Mouse (Mus musculus) kidney, embryonic 14.5 days (tissue): ENCODE measurements around the gene Rtl8a. TPM values are rescaled to one million over a fixed set of nuclear protein-coding genes. Genes with fewer than 3 reads are reported as not detected.
"Not testable (repeated sequence)": the region's sequence is repeated elsewhere in the genome, so short reads cannot be mapped to it uniquely, and the experiment has no call there.

Source experiments
- ATAC-seq: fragments of 200-750 bp; cut with Nextera tagmentation; 2 replicates; pipeline ENCODE4 v1.8.0; 2017; ENCODE audit warnings: moderate number of reproducible peaks, mild to moderate bottlenecking, moderate TSS enrichment, moderate library complexity; ENCODE audit not compliant: low FRiP score, low TSS enrichment
- H3K27ac ChIP-seq: fragments of 300-500 bp; sonication (generic); 2 replicates; pipeline ENCODE4 v1.5.1; 2014; ENCODE audit warnings: low read depth, mild to moderate bottlenecking, low read length, moderate library complexity, mixed read lengths
- H3K27me3 ChIP-seq: fragments of 300-500 bp; sonication (generic); 2 replicates; pipeline ENCODE4 v1.6.1; 2014; ENCODE audit warnings: mild to moderate bottlenecking, low read length; ENCODE audit not compliant: control insufficient read depth, insufficient read depth
- H3K36me3 ChIP-seq: fragments of 300-500 bp; sonication (generic); 2 replicates; pipeline ENCODE4 v1.6.1; 2014; ENCODE audit warnings: low read length, mixed read lengths; ENCODE audit not compliant: control insufficient read depth, insufficient read depth
- H3K4me1 ChIP-seq: fragments of 300-500 bp; sonication (generic); 2 replicates; pipeline ENCODE4 v1.6.1; 2014; ENCODE audit warnings: low read length, mixed read lengths; ENCODE audit not compliant: control insufficient read depth, insufficient read depth
- H3K4me2 ChIP-seq: fragments of 300-500 bp; sonication (generic); replicated peaks from 2 replicates; pipeline ENCODE4 v1.6.1; 2014; ENCODE audit warnings: low read depth, mild to moderate bottlenecking, low read length
- H3K4me3 ChIP-seq: fragments of 300-500 bp; sonication (generic); 2 replicates; pipeline ENCODE4 v1.5.1; 2014; ENCODE audit warnings: mild to moderate bottlenecking, low read length
- H3K9ac ChIP-seq: fragments of 300-500 bp; sonication (generic); 2 replicates; pipeline ENCODE4 v1.6.1; 2014; ENCODE audit warnings: low read depth, mild to moderate bottlenecking, low read length, moderate library complexity
- H3K9me3 ChIP-seq: fragments of 300-500 bp; sonication (generic); 2 replicates; pipeline ENCODE4 v1.6.1; 2016; ENCODE audit warnings: low read length; ENCODE audit not compliant: control insufficient read depth
- WGBS: fragments of 180-500 bp; shearing (Covaris S2); extraction: QIAGEN DNeasy Blood & Tissue Kit; methylation state at CpG from one replicate; pipeline ENCODE4 v1.1.7; 2014; 5-methylcytosine and 5-hydroxymethylcytosine counted together
- polyA plus RNA-seq: library from polyadenylated mRNA; unstranded; fragments of >200 nt; fragmentation: Nextera tagmentation; extraction: Ambion mirVana; gene quantifications from 2 replicates; pipeline ENCODE4 v1.2.1, GENCODE M21; 2014

The Rtl8a gene
- polyA plus RNA-seq, 1 experiment from 2014 or later = 73.2 TPM

- not testable (repeated sequence) for H3K9me3 ChIP-seq, H3K4me1 ChIP-seq, ATAC-seq, H3K27ac ChIP-seq, H3K4me3 ChIP-seq, H3K27me3 ChIP-seq, H3K4me2 ChIP-seq, H3K36me3 ChIP-seq, H3K9ac ChIP-seq
- 24% methylated on average over 1 of the region's 1 CpGs for WGBS
These were observed 37.3 kb downstream of the Rtl8a start for GRCm38 (mm10) chrX:53606176-53606575.

DNA sequence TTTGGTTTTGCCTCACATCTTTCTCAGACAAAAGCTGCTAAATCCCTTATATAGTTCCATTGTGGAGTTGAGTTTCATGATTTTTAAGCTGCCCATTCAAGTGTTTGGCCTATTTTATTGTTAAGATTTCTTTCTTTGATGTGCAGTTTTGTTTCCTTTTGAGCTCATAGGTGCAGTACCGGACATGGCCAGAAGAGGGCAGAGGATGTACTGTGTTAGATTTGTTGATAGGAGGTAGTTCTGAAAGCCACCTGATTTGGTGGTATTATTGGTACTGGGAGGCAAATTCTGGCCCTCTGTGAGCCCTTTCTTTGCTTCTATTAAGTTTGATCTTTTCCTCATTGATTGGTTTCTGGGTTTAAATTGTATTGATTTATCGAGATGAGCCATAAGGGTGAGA is 43.5 kb downstream of the Rtl8a start:
- H3K4me1 ChIP-seq, H3K4me3 ChIP-seq, H3K36me3 ChIP-seq, H3K9me3 ChIP-seq, H3K27ac ChIP-seq, ATAC-seq, H3K9ac ChIP-seq, H3K4me2 ChIP-seq, H3K27me3 ChIP-seq: not testable (repeated sequence)
- WGBS = 15% methylated on average over 1 of the region's 2 CpGs

Other genes starting within 250 kb of the Rtl8a start
- gene Etd, start 208.8 kb downstream of the Rtl8a start, polyA plus RNA-seq = not detected in 2 replicates
- gene Rtl8c, start 35.6 kb downstream of the Rtl8a start, polyA plus RNA-seq = 58.7 and 71.4 TPM in 2 replicates
- gene Gm14597, start 34.7 kb downstream of the Rtl8a start, polyA plus RNA-seq = not detected in 2 replicates
- 58.9 and 71.0 TPM in 2 replicates for gene Rtl8b, start 26.7 kb upstream of the Rtl8a start, polyA plus RNA-seq
- 0.80 and 1.4 TPM in 2 replicates for gene 4930502E18Rik, start 81.1 kb upstream of the Rtl8a start, polyA plus RNA-seq
- not detected in 2 replicates for gene 1700013H16Rik, start 114.1 kb upstream of the Rtl8a start, polyA plus RNA-seq
- 0.15 TPM in 1 of 2 replicates, not detected in the other for gene Zfp36l3, start 132.7 kb upstream of the Rtl8a start, polyA plus RNA-seq
- gene Xlr, start 154.0 kb upstream of the Rtl8a start, polyA plus RNA-seq = 0.35 and 1.2 TPM in 2 replicates